Mouse (Mus musculus) 416B (cell line): Measurements from ENCODE around the gene Pdcd6.

Experiments used
- DNase-seq: peaks from one replicate; pipeline ENCODE4 v3.0.0; 2011; ENCODE audit warnings: low read depth

Pdcd6 gene

GRCm38 (mm10) chr13:74317170-74317849 lies at the start of gene Pdcd6:
TSS of gene Pdcd6 (minus strand) at chr13:74317580.
- peak; percentile 99 for DNase-seq

DNA sequence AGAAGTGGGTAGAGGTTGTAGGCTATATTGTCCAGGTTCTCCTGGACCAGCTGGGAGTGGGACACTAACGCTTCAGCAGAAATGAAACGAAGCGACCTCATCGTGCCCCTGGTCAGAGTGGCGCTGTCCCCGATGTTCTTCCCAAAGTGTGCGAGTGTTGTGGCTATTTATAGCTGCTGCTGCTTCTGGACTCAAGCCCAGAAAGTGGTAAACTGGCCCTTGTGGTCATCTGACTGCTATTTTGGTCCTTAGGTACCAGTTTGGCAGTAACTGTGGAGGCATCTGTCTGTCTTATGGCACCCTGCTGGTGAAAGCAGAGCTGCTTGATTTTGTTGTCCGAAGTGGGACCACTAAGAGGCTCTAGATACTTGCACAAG lies 46.5 kb upstream of the Pdcd6 start, which contains the start of gene Lrrc14b:
Lrrc14b (minus strand) TSS at position 147 of the 377 bp plus-strand sequence.
- DNase-seq = peak; percentile 85

DNA sequence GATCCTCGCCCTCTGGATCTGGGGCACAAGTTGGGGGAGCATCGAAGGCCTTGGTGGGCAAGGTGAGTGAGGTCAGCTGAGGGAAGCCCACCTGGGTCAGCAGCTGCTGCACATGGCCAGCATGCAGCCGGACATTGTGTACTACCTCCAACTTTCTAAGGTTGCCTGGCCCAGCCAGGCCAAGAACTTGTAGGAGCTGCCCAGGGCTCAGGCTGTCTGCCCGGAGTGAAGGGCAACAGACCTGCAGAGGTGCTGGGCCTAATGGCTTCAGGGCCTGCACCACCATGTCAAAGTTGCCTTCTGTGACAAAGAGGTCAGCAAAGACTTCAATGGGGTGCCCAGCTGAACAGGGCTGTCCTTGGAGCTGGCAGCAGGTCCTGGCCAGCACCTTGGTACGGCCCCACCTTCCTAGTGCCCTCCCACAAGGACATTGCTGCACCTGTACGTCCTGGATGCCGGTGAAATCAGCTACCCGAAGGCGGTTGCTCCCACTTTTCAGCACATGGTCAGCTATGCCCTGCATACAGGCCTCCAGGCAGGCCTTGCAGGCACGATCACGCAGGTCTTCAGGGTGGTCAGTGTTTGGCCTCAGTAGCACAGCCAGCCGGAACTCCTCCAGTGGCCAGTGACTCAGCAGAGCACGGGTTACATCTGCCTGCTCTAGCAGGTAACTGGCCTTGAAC lies 45.9 kb upstream of the Pdcd6 start:
- DNase-seq = peak; percentile 78

DNA sequence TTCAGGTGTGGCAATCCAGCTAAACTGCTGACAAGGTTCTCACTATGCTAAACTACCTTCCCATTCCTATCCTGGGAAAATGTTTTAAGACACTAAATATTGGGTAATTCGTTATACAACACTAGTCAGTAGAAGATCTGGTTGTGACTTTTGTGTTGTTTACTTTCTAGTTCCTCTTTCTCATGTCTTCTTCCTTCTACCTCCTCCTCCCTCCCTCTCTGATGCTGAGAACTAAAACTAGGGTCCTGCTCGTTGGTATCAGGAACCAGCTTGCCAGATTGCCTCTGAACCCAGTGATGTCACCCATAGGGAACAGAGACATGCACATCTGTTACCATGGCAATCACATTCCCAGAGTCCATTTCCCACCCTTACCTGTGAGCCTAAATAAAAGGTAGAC lies 44.8 kb upstream of the Pdcd6 start:
- DNase-seq = no peak

DNA sequence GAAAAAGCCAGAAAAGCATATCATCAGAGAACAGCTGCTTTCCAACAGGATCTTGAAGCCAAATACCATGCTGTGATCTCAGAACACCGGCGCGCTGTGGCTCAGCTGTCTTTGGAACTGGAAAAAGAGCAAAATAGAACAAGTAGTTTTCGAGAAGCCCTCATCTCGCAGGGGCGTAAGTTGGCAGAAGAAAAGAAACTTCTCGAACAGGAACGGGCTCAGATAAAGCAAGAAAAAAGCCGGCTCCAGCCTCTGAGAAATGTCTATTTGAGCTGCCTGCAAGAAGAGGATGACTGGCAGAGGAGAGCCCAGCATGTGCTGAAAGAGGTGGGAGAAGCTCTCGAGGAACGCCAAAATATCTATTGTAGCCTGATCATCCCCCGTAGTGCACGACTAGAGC lies 39.1 kb upstream of the Pdcd6 start:
- no peak for DNase-seq

GRCm38 (mm10) chr13:74350435-74350906 lies 33.1 kb upstream of the Pdcd6 start:
- DNase-seq = no peak

GRCm38 (mm10) chr13:74349566-74350434 lies 32.4 kb upstream of the Pdcd6 start, which contains the start of the genes Sdha and Ccdc127:
TSS of gene Sdha (minus strand) at chr13:74350280.
TSS of gene Ccdc127 (plus strand) at chr13:74350309.
- peak; percentile 96 for DNase-seq

DNA sequence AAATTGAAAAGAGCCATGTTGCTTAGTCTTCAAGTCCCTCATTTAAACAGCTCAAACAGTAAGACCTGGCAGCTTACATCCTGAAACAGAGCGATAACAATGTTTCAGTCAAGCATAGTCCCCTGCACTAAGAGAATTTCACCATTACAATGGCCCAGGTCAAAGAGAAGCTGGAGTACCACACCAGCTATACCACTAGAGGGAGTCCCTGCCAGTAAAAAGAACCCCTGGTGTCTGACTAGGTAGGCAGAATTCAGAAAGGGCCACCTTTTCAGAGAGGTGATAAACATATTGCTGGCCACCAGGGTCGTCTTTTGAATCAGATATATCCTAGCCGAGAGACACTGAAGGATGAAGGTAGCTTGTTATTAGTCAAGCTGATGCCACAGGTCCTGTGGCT lies 23.7 kb upstream of the Pdcd6 start:
- peak; percentile 76 for DNase-seq

GRCm38 (mm10) chr13:74329321-74329720 lies 11.9 kb upstream of the Pdcd6 start:
- no peak for DNase-seq

DNA sequence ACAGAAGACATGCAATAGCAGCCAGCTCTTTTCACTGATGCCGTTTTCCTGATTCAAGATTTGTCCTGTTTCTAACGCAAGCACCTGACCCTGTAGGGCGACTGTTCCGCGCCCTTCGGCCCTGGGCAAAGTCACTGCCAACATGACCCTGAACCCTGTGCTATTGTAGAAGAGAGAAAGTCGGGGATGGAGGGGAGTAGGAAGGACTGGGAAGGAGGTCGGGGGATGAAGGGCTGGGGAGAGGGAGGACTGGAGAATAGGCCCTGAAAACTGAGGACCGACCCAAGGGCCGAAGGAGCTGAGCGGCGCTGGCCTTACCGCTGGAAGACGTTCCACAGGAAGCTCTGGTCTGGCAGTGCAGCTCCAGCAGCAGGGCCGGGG lies 601 bp downstream of the Pdcd6 start:
- DNase-seq = no peak

DNA sequence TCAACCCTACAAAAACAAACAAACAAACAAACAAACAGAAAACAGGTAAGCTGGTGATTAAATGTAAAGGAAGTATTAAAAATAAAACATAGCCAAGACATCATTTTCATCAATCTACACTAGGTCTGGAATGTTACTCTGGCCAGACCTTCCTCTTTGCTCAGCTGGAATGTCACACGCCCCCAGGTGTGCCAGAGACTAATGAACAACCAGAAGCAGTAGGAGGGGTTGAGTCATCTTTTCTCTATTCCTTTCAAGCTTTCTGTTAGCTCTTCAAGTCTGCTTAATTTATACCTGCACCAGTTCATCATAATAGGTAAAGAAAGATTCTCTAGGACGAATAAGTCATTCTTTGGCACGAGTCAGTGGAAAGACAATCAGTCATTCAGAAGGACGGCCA lies 994 bp downstream of the Pdcd6 start:
- no peak for DNase-seq

GRCm38 (mm10) chr13:74314616-74315015 lies 2.8 kb downstream of the Pdcd6 start:
- peak; percentile 36 for DNase-seq

GRCm38 (mm10) chr13:74305780-74306179 lies 11.6 kb downstream of the Pdcd6 start:
- DNase-seq = no peak

GRCm38 (mm10) chr13:74305380-74305779 lies 12.0 kb downstream of the Pdcd6 start:
- DNase-seq = no peak

GRCm38 (mm10) chr13:74302050-74303037 lies 15.0 kb downstream of the Pdcd6 start:
- DNase-seq = peak; percentile 30

DNA sequence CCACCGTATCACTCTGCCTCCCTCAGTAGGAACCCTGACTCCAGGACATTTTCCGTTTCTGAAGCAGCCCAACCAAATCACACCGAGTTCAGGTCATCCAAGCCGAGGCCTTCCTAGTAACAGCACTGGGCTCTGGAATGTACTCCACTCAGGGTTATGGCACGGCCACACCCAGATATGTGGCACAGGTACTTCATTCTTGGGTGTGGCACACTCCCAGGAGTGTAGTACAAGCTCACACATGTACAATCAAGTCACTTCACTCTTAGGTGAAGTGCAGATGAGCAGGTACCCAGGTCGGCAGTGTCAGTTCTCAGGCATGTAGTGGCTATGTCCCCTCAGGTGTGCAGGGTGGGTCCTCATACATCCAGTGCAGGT lies 15.8 kb downstream of the Pdcd6 start:
- no peak for DNase-seq

DNA sequence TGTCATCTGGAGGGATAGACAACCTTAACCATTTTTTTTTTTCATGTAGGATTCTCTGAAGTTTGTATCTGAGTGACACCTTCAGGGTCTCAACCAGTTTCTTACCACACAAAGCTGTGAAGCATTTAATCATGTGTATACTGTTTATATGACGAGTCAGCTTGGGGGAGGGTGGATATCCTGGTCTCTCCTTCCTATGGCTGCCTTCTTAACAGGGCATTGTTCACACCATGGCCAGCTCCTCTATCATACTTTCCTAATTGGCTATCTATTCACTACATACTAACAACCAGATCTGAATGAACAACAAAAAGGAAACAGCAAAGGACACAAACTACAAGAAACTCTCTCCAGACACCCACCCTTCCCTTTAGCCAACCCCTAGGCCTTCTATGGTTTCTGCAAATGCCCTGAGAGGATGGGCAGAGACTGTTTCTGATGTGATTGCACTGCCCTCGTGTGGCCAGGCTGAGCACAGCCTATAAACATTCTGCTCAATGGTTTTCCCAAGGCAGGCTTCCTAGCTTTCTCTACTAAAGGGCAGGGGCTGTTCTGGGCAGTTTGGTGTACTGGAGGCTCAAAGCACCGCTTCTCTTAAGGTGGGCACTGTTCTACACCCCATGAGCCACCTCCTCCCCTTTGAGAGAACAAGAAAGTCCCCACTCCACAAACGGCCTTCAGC lies 16.3 kb downstream of the Pdcd6 start:
- peak; percentile 68 for DNase-seq

DNA sequence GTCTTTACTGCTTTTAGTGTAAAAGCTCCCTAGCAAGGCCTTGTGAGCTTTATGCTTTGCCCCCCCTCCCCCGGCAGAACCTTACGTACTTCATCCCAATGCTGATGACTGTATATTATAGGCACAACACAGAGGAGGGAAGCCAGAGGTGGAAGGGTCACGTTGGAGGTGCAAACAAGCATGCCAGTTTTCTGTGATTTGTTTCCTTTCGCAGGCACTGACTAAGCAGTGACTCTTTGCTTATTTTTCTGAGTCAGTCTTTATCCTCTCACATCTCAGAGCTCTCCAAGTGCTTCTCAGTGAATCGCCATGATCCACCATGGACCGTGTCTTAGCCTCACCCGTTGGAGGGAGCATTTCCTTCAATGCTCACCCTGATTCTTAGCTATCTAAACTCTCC lies 21.0 kb downstream of the Pdcd6 start:
- DNase-seq = no peak

DNA sequence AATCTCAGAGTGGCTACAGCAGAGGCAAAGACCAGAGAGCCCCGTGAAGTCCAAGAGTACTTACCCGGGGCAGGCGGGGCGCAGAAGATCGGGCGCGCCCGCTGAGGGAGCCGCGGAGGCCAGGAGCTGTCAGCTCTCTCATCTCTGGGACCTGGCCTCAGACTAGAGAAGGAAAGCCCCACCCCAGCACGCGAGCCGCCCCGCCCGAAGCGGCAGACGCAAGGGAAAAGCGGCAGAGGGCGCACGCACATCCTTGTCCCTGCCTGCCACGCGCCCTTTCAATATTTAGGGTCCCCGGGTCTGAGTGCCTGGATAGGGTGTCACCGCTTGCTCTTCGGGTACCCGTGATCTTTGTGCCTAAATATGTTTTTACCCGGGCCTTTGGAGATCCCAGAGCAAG lies 25.2 kb downstream of the Pdcd6 start, which contains the start of gene Ahrr:
Ahrr (minus strand) TSS at position 165 of the 400 bp plus-strand sequence.
- no peak for DNase-seq

DNA sequence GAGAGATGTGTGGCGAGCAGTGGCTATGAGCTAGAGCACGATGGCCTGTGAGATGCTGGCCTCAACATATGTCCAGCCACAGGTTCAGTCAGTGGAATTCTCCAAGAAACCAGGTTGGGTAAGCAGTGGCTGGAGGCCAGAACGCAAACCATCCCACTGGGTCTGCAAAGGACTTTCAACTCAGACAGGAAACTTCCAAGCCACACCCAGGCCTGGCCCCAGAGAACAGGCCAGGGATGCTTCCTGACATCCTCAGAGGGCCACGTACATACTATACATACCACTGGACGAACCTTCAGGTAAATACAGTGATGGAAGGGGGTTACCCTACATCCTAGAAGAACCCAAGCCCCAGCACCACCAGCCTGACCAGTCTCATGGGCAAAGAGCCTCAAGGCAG lies 27.7 kb downstream of the Pdcd6 start:
- no peak for DNase-seq

DNA sequence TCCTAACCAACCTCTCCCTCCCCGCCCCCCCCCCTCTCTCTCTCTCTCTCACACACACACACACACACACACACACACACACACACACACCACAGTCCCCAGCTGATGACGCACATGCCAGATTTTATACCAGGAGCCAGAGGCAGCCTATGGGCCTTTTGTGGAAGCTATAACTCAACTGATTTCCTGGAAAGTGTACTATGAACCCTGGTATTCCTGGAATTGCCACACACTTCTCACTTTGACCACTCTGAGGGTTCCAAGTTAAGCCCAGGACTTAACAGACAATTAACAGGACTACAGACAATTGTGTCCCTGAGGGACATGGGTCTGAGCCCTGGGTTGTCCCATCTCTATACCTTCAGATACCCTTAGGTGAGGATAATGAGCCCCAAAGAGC lies 35.1 kb downstream of the Pdcd6 start:
- DNase-seq = no peak
